8 mouse cellular contexts compared by ENCODE assay signal in genomic region chr7:122404571-122405393, GRCm38 (mm10).
DNase-seq lines count a peak whose midpoint lies in the region; ATAC-seq lines count a peak whose summit lies in the region.

No protein-coding gene starts in this region.

- peaks cover 25% of the 10 kb centered on the region for H3K4me1 ChIP-seq in forebrain, embryonic 10.5 days

- under 1% methylated on average over 21 of the region's 21 CpGs for WGBS in forebrain, embryonic 10.5 days

- peak overlapping the region; percentile 81 for H3K27ac ChIP-seq in forebrain, embryonic 10.5 days

- intact Hi-C loops in heart, postnatal 36 days (cut with DNase I) = no loop called here

- peak; percentile 70 for DNase-seq in ES-CJ7 (ENCODE audit: low read depth, low spot score)
- DNase-seq in brain, adult 2 months (ENCODE audit: low read depth, low spot score) = peak; percentile 95
- DNase-seq in forebrain, embryonic 10.5 days (ENCODE audit: extremely low spot score, low spot score) = peak; percentile 65
- DNase-seq in heart, postnatal 36 days = peak; percentile 36 to 38
- peak; percentile 85 to 90 for DNase-seq in layer of hippocampus, postnatal 14 days (ENCODE audit: low spot score in 2 of 2)
- DNase-seq in lung, postnatal 10 days = peak; percentile 64
- DNase-seq in retina, adult 2 months (ENCODE audit: low read depth, low spot score) = peak; percentile 23

- no peak for ATAC-seq in activated CD4-positive, CD25-positive, alpha-beta regulatory T cell, adult 4 months

- no peaks in the 10 kb centered on the region for H3K9me3 ChIP-seq in forebrain, embryonic 10.5 days

- peak overlapping the region; percentile 43 for H3K4me3 ChIP-seq in forebrain, embryonic 10.5 days

- peaks cover 5% of the 10 kb centered on the region; the same call in 1 of the 2 replicates for H3K27me3 ChIP-seq in forebrain, embryonic 10.5 days (ENCODE audit: poor library complexity, severe bottlenecking)

- H3K36me3 ChIP-seq in forebrain, embryonic 10.5 days (replicated peaks) = no peaks in the 10 kb centered on the region

Comparison
In these comparisons a context has a peak if more than half of its experiments do, and no peak if none do; other contexts are left out.
1. DNase-seq: peak in every context shown above with its lines; median percentile 95 in brain, adult 2 months; 88 in layer of hippocampus, postnatal 14 days; 70 in ES-CJ7; 65 in forebrain, embryonic 10.5 days; 64 in lung, postnatal 10 days; 37 in heart, postnatal 36 days; 23 in retina, adult 2 months.